Mouse (Mus musculus) liver, embryonic 14.5 days (tissue): ENCODE measurements around the gene Capn9.

Experiments used
- CTCF ChIP-seq: IDR thresholded peaks from 2 replicates; pipeline ENCODE4 v1.5.1; 2016; ENCODE audit warnings: antibody characterized with exemption, low read depth, control low read depth
- EP300 ChIP-seq: IDR thresholded peaks from 2 replicates; pipeline ENCODE4 v1.6.1; 2016; ENCODE audit warnings: antibody characterized with exemption, low read depth

- TF ChIP-seq CTCF (no peak), EP300 (no peak)
These were observed 840 bp downstream of the Capn9 start for GRCm38 (mm10) chr8:124576751-124577150.
